Mouse (Mus musculus) stomach, postnatal 0 days (tissue): ENCODE measurements around the gene Igsf6.

Experiments
- CTCF ChIP-seq: IDR thresholded peaks from 2 replicates; pipeline ENCODE4 v1.5.1; 2016; ENCODE audit warnings: antibody characterized with exemption, low read depth, mild to moderate bottlenecking, moderate library complexity
- EP300 ChIP-seq: optimal IDR thresholded peaks from 2 replicates; pipeline ENCODE3; 2016; ENCODE audit warnings: antibody characterized with exemption

GRCm38 (mm10) chr7:121026300-121026699 is 48.1 kb downstream of the Igsf6 start:
- TF ChIP-seq EP300 (no peak), CTCF (no peak)
